Mouse (Mus musculus) splenic B cell, adult 2 months (primary cell): ENCODE measurements at regions not wholly inside any gene's neighbourhood (a gene's known extent, or its start where the extent isn't known, plus 50 kb on each side); places are given as distances from the start of the nearest gene placed in this dataset.

ENCODE experiments used
- DNase-seq: peaks from one replicate; pipeline ENCODE4 v3.0.0-alpha.2; 2011; ENCODE audit warnings: low read depth, low spot score
- H3K27me3 ChIP-seq: 2 replicates; pipeline ENCODE4 v1.6.1; 2012; ENCODE audit warnings: mild to moderate bottlenecking, low read length, moderate library complexity, mixed read lengths; ENCODE audit not compliant: control insufficient read depth, poor library complexity, insufficient read depth, severe bottlenecking
- H3K36me3 ChIP-seq: 2 replicates; pipeline ENCODE4 v1.6.1; 2012; ENCODE audit warnings: mild to moderate bottlenecking, low read length, moderate library complexity, mixed read lengths; ENCODE audit not compliant: control insufficient read depth, poor library complexity, insufficient read depth, severe bottlenecking

DNA sequence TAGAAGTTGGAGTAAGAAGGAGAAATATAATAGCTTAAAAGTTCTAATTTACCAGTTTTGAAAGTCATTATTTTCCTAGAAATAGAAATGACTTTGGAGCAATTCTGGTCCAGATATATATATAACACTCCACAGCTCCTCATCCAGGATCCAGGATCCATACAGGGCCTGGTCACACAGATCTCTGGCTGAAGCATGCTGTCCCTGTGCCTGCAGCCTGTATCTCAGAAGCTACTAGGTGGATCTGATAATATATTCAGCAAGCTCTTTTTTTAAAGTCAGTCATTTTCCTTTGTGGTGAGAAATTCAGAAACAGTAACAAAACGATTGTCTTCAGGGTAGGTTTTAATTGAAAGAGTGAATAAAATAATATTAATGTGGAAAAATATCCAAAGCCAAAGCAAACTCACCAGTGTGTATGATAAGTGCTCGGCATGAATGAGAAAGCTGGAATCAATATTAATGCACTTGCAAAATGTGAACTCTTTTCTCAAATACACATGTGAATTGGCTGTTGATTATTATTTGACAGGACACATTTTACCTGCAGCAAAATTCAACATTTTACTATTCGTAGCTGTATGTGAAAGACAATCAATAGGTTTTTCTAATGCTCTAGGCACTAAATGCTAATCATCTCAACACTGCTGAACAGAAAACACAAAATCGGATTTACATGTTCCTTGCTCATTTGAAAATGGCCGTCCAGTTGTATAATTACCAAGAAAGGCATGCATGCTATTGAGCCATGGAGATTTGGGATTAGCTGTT, 288.1 kb upstream of the Cxadr start:
- Histone ChIP-seq H3K36me3 (no peaks in the 10 kb centered on the region), H3K27me3 (no peaks in the 10 kb centered on the region)
- DNase-seq = no peak

DNA sequence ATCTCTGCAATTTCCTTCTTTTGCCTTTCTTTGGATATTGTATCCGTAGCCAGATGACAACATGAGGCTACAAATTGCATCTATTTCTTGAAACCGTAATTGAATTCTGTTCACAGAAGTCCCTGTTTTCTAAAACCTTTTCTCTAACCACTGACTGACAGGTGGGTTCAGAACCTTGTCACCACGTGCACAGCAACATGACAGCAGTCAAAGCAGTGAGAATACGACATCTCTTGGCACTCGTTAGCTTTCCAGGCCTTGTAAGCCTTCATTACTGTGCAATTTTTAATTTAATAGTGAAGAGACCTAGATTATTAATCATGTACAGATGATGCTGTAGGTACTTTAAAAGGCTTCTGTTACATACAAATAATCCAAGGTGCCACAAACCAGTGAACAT, 297.3 kb upstream of the Cxadr start:
- Histone ChIP-seq H3K27me3 (no peaks in the 10 kb centered on the region), H3K36me3 (no peaks in the 10 kb centered on the region)
- DNase-seq = no peak

DNA sequence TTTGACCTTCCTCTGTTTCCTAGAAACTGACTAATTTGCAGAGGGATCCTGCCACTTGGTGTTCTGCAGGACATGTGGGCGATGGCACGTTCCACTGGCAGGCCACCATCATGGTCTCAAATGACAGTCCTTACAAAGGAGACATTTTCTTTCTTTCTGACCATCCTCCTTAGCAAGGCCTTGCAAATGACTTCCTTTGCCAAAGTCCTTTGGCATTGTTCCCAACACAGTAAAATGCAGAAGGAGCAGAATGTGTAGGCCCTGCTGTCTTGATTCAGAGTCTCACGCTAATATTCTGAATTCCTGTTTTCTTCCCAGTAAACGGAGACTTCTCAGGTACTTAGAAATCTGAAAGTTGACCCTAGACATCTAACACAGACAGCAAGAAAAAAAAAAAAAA, 308.3 kb upstream of the Cxadr start:
- Histone ChIP-seq H3K27me3 (no peaks in the 10 kb centered on the region), H3K36me3 (no peaks in the 10 kb centered on the region)
- DNase-seq = no peak

DNA sequence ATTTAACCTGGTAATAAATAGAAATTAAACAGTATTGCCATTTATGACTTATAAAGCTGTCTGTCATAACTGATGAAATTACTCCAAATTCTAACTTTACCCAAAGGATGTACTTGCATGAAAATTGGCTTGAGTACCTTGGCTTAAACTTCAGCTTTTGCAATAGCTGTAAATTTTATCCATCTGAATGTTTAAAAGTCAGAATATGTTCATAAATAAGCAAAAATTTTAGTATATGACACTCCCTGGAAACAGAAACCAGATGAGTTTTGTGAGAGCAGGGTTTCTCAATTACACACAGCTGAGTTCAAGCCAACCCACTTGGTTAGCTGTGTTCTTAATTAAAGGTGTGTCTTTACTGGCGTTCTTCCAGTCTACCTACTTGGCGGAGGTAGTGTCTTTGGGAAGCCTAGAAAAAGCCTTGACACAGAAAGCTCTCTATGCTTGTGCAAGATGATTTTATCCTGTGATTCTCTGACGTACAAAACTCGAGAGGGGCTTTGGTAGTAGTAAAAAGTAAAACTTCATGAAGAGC, 311.4 kb upstream of the Cxadr start:
- no peak for DNase-seq
- H3K36me3 ChIP-seq = no peaks in the 10 kb centered on the region
- no peaks in the 10 kb centered on the region for H3K27me3 ChIP-seq

DNA sequence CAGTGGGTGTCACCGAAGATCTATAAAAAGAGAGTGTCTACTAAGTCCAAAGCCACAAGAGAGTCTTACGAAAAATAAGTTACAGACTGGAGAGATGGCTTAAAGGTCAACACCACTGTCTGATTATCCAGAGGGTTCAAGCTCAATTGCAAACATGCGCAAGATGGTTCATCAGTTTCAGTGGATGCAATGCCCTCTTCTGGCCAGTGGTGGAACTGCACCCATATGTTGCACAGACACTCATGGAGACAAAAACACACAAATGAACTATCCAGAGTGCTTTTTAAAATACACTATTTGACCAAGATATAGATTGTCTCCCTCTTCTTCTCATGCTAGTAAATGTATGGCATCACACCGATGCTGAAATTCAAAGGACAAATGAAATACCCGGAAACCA, 312.1 kb upstream of the Cxadr start:
- H3K36me3 ChIP-seq = no peaks in the 10 kb centered on the region
- DNase-seq = no peak
- no peaks in the 10 kb centered on the region for H3K27me3 ChIP-seq

DNA sequence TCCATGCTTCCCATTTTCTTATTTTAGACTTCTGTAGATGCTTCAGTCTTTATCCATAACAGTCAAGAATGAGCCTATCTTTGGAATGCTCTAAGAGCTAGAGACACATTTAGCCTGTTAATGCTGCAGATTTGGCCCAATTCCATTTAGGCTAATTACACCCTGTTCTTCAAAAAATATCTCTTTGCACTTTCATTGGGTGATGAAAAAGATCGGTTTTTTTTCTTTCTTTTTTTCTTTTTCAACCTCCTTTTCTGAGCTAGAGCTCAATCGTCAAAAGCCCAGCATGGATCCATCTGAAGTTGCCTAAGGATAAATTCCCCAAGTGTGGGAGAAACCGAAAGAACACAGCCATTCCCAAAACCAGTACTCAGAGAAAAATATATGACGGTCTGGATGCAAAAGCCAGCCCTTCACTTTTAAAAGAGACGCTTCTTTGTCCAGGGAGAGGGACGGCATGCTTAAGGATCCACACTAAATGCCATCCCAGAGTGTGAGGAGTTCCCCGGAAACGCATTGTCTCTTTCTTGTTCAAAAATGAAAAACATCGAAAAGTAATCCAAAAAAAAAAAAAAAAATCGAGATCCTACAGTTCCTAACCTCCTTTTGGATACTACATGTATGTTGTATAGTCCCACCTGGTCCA, 314.3 kb upstream of the Cxadr start:
- DNase-seq = no peak
- Histone ChIP-seq H3K36me3 (no peaks in the 10 kb centered on the region), H3K27me3 (no peaks in the 10 kb centered on the region)

DNA sequence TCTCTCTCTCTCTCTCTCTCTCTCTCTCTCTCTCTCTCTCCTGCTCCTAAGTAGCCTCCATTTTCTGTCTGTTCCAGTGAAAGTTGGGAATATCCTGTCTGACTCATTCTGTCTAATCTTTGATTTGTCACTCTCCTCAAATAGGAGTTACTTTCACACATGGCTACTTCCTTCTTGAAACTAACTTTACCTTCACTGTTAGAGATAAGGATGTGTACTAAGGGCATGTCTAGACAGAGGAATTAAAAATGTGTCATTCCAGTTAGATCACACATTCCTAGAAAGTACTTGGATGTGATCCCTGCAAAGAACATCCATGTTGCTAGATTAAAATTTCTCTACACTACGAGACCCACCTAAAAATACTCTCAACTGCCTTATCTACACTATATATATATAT, 346.9 kb upstream of the Gm11146 start:
- H3K36me3 ChIP-seq = no peaks in the 10 kb centered on the region
- DNase-seq = no peak
- no peaks in the 10 kb centered on the region for H3K27me3 ChIP-seq

DNA sequence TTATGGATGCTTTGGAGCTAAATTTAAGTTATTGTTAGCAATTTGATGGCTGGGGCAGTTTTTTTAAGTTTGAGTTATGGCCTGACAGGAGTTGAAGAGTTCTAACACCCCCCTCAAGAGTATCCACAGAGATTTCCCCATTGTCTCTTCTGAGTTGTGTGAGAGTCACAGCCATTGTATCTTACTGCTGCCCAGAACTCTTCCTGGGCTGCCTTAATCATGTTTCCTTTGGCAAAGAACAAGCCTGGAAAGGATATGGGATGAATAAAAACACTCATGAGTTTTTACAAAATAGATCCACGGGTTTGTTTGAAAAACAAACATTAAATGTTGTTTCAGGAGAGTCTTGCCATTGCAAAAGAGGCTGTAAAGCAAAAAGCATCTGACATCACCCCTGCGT, 343.5 kb upstream of the Gm11146 start:
- no peaks in the 10 kb centered on the region for H3K27me3 ChIP-seq

DNA sequence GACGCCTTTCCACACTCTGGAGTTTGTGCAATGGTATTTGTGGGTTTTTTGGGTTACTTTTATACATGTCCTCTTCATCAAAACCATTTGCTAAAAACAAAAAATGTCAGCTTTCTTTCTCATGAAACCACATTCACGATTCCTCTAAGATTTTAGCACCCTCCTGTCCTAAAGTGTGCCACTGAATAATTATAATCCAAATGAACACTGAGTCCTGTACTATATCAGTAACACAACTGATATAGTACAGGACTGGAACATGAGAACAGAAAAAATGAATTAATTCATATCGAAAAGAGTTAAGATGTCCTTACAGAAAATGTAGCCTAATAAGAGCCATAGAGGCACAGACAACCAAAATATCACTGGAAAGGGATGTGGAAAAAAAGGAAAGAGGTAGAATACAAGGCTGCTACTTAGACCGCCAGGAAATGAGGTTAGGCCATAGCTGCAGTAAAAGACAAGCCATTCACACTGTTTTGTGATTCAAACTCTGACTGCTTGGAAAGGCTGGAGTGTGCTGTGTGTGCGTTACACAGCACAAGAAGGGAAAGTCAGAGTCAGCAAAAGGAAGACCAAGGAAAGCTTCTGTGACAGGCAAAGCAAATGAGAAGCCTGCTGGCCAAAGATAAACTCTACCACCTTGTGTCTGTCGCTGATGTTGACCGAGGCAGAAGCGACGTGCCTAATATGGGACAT, 329.3 kb upstream of the Gm11146 start:
- DNase-seq = no peak
- no peaks in the 10 kb centered on the region for H3K36me3 ChIP-seq
- H3K27me3 ChIP-seq = no peaks in the 10 kb centered on the region

More for the DNA sequence above, 343.5 kb upstream of the Gm11146 start:
- H3K36me3 ChIP-seq = no peaks in the 10 kb centered on the region
- no peak for DNase-seq

DNA sequence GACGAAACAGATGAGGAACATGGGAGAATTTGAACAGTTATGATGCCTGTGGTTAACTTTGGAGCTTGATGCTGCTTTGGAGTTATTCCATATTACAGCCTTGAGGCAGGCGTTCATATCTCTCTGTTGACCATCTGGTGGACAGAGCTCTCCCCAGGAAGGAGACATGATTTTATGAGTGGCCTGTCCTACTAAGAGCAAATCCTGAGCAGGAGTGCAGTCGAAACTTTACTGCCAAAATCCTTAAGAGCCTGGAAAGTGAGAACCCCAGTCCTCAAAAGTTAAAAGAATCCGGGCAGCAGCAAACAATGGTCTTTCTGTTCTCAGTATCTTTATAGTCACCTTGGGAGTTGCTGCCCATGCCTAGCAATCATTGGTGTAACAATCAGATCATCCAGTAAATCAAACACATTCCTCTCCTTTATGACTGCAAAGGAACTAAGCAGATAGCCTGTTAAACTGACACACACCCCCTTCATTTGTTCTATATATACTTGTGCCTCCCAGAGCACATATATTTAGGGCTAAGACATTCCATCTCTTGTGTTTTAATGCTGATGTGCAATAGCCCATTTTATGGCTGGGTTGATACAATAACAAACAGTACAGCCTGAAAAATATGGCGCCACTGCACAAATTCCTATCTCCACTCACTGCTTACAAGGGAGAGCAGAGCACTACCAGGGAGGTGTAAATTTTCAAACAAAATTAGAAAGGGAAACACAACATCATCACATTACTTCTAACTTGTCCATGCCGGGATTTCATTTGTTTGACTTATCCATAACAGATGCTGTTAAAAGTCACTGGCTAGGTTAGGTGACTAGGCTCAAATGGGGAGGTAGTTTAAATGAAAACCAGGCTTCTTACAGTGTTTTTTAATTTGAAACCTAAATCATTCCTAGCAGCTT, 312.5 kb upstream of the Gm11146 start:
- no peaks in the 10 kb centered on the region for H3K36me3 ChIP-seq
- no peak for DNase-seq
- H3K27me3 ChIP-seq = no peaks in the 10 kb centered on the region

DNA sequence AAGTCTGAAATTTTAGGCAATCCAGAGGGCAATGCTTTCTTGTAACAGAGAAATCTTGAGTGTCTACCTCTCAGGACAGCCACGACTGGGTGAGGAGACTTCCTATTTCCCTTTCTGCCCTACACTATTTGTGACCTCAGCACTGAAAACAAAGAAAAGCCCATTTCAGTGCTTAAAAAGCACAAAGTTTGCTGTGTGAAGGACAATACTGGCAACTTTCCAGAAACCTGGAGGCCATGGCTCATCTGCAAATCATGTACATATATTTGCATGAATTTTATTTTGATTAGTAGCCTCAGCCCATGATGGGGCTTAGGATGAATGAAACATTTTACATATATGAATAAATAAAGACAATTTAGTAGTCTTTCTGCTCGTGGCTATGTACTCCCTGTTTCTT, 292.4 kb upstream of the Gm11146 start:
- no peak for DNase-seq
- no peaks in the 10 kb centered on the region for H3K36me3 ChIP-seq

DNA sequence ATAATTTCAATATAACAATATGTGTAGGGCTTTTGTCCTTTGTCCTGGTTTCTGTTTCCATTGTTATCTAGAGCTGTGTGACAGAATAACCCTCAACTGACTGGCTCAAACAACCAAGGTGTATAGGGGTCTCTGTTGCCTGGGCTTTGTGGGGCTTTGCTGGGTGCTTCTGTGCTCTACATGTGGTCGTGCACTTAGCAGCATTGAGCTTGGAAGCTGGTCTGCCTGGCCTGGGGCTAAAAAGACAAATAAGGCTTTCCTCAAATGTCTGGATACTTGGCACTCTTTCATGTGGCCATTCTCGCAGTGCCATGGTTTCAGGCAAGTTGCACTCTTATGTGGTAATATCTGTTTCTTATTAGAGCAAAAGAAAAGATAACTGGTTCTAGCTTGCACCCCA, 291.8 kb upstream of the Gm11146 start:
- Histone ChIP-seq H3K36me3 (no peaks in the 10 kb centered on the region), H3K27me3 (no peaks in the 10 kb centered on the region)
- DNase-seq = no peak

More for the DNA sequence above, 292.4 kb upstream of the Gm11146 start:
- H3K27me3 ChIP-seq = no peaks in the 10 kb centered on the region

DNA sequence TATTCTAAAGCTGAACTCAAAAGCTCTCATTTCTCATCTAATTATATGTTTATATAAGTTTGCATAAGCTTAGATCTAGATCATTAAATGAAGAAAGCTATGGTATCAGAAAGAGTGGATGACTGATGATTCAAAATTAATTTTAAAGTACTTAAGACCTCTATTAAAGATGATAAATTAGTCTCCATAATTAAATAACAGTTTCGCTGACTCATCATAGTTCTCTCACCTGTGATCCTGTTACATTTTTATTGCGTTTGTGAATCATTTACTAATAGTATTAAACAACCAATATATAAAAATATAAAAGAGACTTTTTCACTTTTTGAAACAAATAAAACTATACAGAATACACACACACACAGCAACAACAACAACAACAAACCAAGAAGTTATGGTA, 290.8 kb upstream of the Gm11146 start:
- no peaks in the 10 kb centered on the region for H3K36me3 ChIP-seq
- H3K27me3 ChIP-seq = no peaks in the 10 kb centered on the region
- DNase-seq = no peak

DNA sequence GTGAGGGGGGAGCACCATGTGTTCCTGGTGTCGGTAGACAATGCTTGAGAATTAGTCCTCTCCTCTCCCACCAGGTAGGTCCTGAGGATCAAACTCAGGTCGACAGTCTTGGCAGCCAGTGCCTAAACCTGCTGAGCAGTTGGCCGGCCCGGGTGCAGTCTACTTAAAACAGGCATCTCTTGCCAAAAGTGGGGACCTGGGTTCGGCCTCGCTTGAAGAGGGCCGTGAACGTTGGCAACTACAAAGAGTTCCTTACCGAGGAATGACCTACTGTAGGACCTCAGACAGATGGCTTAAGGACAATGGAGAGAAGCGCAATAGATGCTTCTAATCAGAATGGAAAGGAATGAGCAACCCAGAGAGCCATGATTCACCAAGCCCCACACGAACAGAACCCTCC, 287.5 kb upstream of the Gm11146 start:
- no peak for DNase-seq
- Histone ChIP-seq H3K27me3 (no peaks in the 10 kb centered on the region), H3K36me3 (no peaks in the 10 kb centered on the region)
